Mouse (Mus musculus) midbrain, postnatal 0 days (tissue): ENCODE data around the gene Il1rap. TPM values are rescaled to one million over a fixed set of nuclear protein-coding genes. Genes with fewer than 3 reads are reported as not detected.

ENCODE experiments used
- ATAC-seq: fragments of 200-750 bp; cut with Nextera tagmentation; 2 replicates; pipeline ENCODE4 v1.8.0; 2017; ENCODE audit warnings: moderate number of reproducible peaks, mild to moderate bottlenecking, moderate TSS enrichment, moderate library complexity; ENCODE audit not compliant: low FRiP score
- DNase-seq: peaks from one replicate; pipeline ENCODE4 v3.0.0-alpha.2; 2015; ENCODE audit warnings: low spot score
- H3K27ac ChIP-seq: fragments of 300-500 bp; sonication (generic); 2 replicates; pipeline ENCODE4 v1.5.1; 2014; ENCODE audit warnings: low read depth, mild to moderate bottlenecking, low read length, mixed read lengths
- H3K27me3 ChIP-seq: fragments of 300-500 bp; sonication (generic); 2 replicates; pipeline ENCODE4 v1.6.1; 2014; ENCODE audit warnings: low read length, control low read depth, mixed read lengths; ENCODE audit not compliant: insufficient read depth
- H3K36me3 ChIP-seq: fragments of 300-500 bp; sonication (generic); 2 replicates; pipeline ENCODE4 v1.6.1; 2014; ENCODE audit warnings: low read length, control low read depth, mixed read lengths; ENCODE audit not compliant: insufficient read depth
- H3K4me1 ChIP-seq: fragments of 300-500 bp; sonication (generic); 2 replicates; pipeline ENCODE4 v1.6.1; 2014; ENCODE audit warnings: mild to moderate bottlenecking, control low read depth, antibody characterized with exemption, low read length, mixed read lengths; ENCODE audit not compliant: insufficient read depth
- H3K4me2 ChIP-seq: fragments of 300-500 bp; sonication (generic); 2 replicates; pipeline ENCODE4 v1.6.1; 2014; ENCODE audit warnings: low read depth, mild to moderate bottlenecking, low read length, mixed read lengths; ENCODE audit not compliant: poor library complexity, severe bottlenecking
- H3K4me3 ChIP-seq: fragments of 300-500 bp; sonication (generic); 2 replicates; pipeline ENCODE4 v1.5.1; 2014; ENCODE audit warnings: low read depth, mild to moderate bottlenecking, low read length, moderate library complexity
- H3K9ac ChIP-seq: fragments of 300-500 bp; sonication (generic); replicated peaks from 2 replicates; pipeline ENCODE4 v1.6.1; 2014; ENCODE audit warnings: mild to moderate bottlenecking, low read length, moderate library complexity, mixed read lengths; ENCODE audit not compliant: poor library complexity, severe bottlenecking
- H3K9me3 ChIP-seq: fragments of 300-500 bp; sonication (generic); 2 replicates; pipeline ENCODE4 v1.6.1; 2016; ENCODE audit warnings: low read length, control low read depth
- CTCF ChIP-seq: IDR thresholded peaks from 2 replicates; pipeline ENCODE4 v1.5.1; 2016; ENCODE audit warnings: antibody characterized with exemption, mild to moderate bottlenecking
- WGBS: fragments of 180-500 bp; shearing (Covaris S2); extraction: QIAGEN DNeasy Blood & Tissue Kit; methylation state at CpG from one replicate; pipeline ENCODE4 v1.1.7; 2014; 5-methylcytosine and 5-hydroxymethylcytosine counted together
- polyA plus RNA-seq: library from polyadenylated mRNA; unstranded; fragments of >200 nt; fragmentation: Nextera tagmentation; extraction: Ambion mirVana; gene quantifications from 2 replicates; pipeline ENCODE4 v1.2.1, GENCODE M21; 2015
- total RNA-seq: library from RNA; depleted of rRNA; stranded (reverse); fragments of >200 nt; gene quantifications from 2 replicates; pipeline ENCODE4 v1.2.3, GENCODE M21; 2014

Gene Il1rap
- total and polyA plus RNA-seq, 2 experiments from 2014 or later = 7.9 to 10.5 TPM

GRCm38 (mm10) chr16:26626065-26626464 is 44.6 kb downstream of the Il1rap start:
- H3K4me1 ChIP-seq = no peaks in the 10 kb centered on the region
- H3K9ac ChIP-seq = no peak overlapping the region
- H3K27ac ChIP-seq = no peak overlapping the region
- no peaks in the 10 kb centered on the region for H3K9me3 ChIP-seq
- no peak for DNase-seq
- no peaks in the 10 kb centered on the region for H3K27me3 ChIP-seq
- no peak overlapping the region for H3K4me3 ChIP-seq
- no peaks in the 10 kb centered on the region for H3K36me3 ChIP-seq
- TF ChIP-seq CTCF = no peak
- H3K4me2 ChIP-seq = no peak overlapping the region
- WGBS = 84% methylated on average over 3 of the region's 3 CpGs
- no peak for ATAC-seq

- no peaks in the 10 kb centered on the region for H3K36me3 ChIP-seq
- no peaks in the 10 kb centered on the region for H3K27me3 ChIP-seq
- H3K9me3 ChIP-seq = no peaks in the 10 kb centered on the region
- no peak for DNase-seq
- no peak overlapping the region for H3K4me2 ChIP-seq
- no peak overlapping the region for H3K27ac ChIP-seq
- no peaks in the 10 kb centered on the region for H3K4me1 ChIP-seq
- H3K9ac ChIP-seq = no peak overlapping the region
- ATAC-seq = no peak
- 64% methylated on average over 2 of the region's 2 CpGs for WGBS
- H3K4me3 ChIP-seq = no peak overlapping the region
- no peak for TF ChIP-seq CTCF
Observed at GRCm38 (mm10) chr16:26634800-26635199, 53.3 kb downstream of the Il1rap start.

GRCm38 (mm10) chr16:26643077-26643476 is 61.6 kb downstream of the Il1rap start:
- DNase-seq (no peak), ATAC-seq (no peak)
- Histone ChIP-seq H3K27me3 (no peaks in the 10 kb centered on the region), H3K4me3 (no peak overlapping the region), H3K4me2 (no peak overlapping the region), H3K4me1 (no peaks in the 10 kb centered on the region), H3K9me3 (no peaks in the 10 kb centered on the region), H3K27ac (no peak overlapping the region), H3K36me3 (no peaks in the 10 kb centered on the region), H3K9ac (no peak overlapping the region)
- 75% methylated on average over 6 of the region's 6 CpGs for WGBS
- no peak for TF ChIP-seq CTCF

GRCm38 (mm10) chr16:26646066-26646465 is 64.6 kb downstream of the Il1rap start:
- Histone ChIP-seq H3K4me1 (no peaks in the 10 kb centered on the region), H3K9me3 (no peaks in the 10 kb centered on the region), H3K27me3 (no peaks in the 10 kb centered on the region), H3K9ac (no peak overlapping the region), H3K27ac (no peak overlapping the region), H3K4me2 (no peak overlapping the region), H3K36me3 (no peaks in the 10 kb centered on the region), H3K4me3 (no peak overlapping the region)
- TF ChIP-seq CTCF = no peak
- 75% methylated on average over 2 of the region's 2 CpGs for WGBS
- ATAC-seq (no peak), DNase-seq (no peak)

GRCm38 (mm10) chr16:26647036-26647435 is 65.5 kb downstream of the Il1rap start:
- Histone ChIP-seq H3K9ac (no peak overlapping the region), H3K27ac (no peak overlapping the region), H3K4me2 (no peak overlapping the region), H3K4me3 (no peak overlapping the region), H3K9me3 (no peaks in the 10 kb centered on the region), H3K27me3 (no peaks in the 10 kb centered on the region), H3K36me3 (no peaks in the 10 kb centered on the region), H3K4me1 (no peaks in the 10 kb centered on the region)
- TF ChIP-seq CTCF = no peak
- WGBS = 80% methylated on average over 1 of the region's 1 CpGs
- no peak for DNase-seq
- ATAC-seq = no peak

GRCm38 (mm10) chr16:26662722-26663436 is 81.4 kb downstream of the Il1rap start:
- Histone ChIP-seq H3K9me3 (no peaks in the 10 kb centered on the region), H3K36me3 (no peaks in the 10 kb centered on the region), H3K27ac (no peak overlapping the region), H3K27me3 (no peaks in the 10 kb centered on the region), H3K4me3 (no peak overlapping the region), H3K4me1 (no peaks in the 10 kb centered on the region), H3K4me2 (no peak overlapping the region), H3K9ac (no peak overlapping the region)
- 57% methylated on average over 7 of the region's 7 CpGs for WGBS
- no peak for TF ChIP-seq CTCF
- ATAC-seq (no peak), DNase-seq (peak; percentile 50)
